Mouse (Mus musculus) adrenal gland, adult 18-20 months (tissue): ENCODE measurements around the gene Hist1h4a. TPM values are rescaled to one million over a fixed set of nuclear protein-coding genes. Genes with fewer than 3 reads are reported as not detected.

Experiments
- microRNA-seq, 2 experiments: library from miRNA; unstranded; fragments of <30 nt; microRNA quantifications; one replicate each; pipeline ENCODE4 v1.2.0; 2021; ENCODE audit warnings: borderline number of aligned reads in 2 of 2
- total RNA-seq, 2 experiments: library from RNA; stranded (reverse); gene quantifications; 1 replicate in 1 of 2; 2 replicates in 1 of 2; pipeline ENCODE4 v1.2.3; 2021

Hist1h4a gene
- total RNA-seq, 2 experiments from 2014 or later = 21.6 to 23.4 TPM

Small RNAs within 50 kb of the gene (microRNA-seq; reads per million reads assigned to microRNA genes)
- 0 reads per million in 2 experiments for gene Gm44314
- 0 reads per million in 2 experiments for gene Gm44484

Other genes starting within 250 kb of the Hist1h4a start
- gene Hist1h4h, start 230.2 kb downstream of the Hist1h4a start, total RNA-seq = 100 to 1,000 TPM; 400 to 445 TPM
- gene Hist1h2af, start 227.3 kb downstream of the Hist1h4a start, total RNA-seq = 10 to 100 TPM in 1 of 2 experiments, 1 to 10 TPM in 1; 8.5 to 12.6 TPM
- gene Hist1h3g, start 225.8 kb downstream of the Hist1h4a start, total RNA-seq = 1 to 10 TPM; 3.8 to 4.7 TPM
- gene Hist1h2bh, start 217.8 kb downstream of the Hist1h4a start, total RNA-seq = 1 to 10 TPM; 1.8 to 2.2 TPM
- 10 to 100 TPM; 12.6 to 12.7 TPM for gene Hist1h3f, start 217.2 kb downstream of the Hist1h4a start, total RNA-seq
- 10 to 100 TPM; 32.5 to 41.1 TPM for gene Hist1h4f, start 209.6 kb downstream of the Hist1h4a start, total RNA-seq
- gene Hist1h1d, start 208.0 kb downstream of the Hist1h4a start, total RNA-seq = 1 to 10 TPM; 1.5 to 1.6 TPM
- 10 to 100 TPM; 31.7 to 35.9 TPM for gene Hist1h3e, start 198.9 kb downstream of the Hist1h4a start, total RNA-seq
- 1 to 10 TPM; 2.9 to 3.8 TPM for gene Hist1h2ae, start 190.0 kb downstream of the Hist1h4a start, total RNA-seq
- gene Hist1h2bg, start 189.8 kb downstream of the Hist1h4a start, total RNA-seq = 10 to 100 TPM; 54.4 to 56.8 TPM
- 10 to 100 TPM; 15.9 to 21.9 TPM for gene Hist1h2bf, start 187.0 kb downstream of the Hist1h4a start, total RNA-seq
- gene Hist1h2ad, start 186.8 kb downstream of the Hist1h4a start, total RNA-seq = 1 to 10 TPM; 5.6 to 6.1 TPM
- 1 to 10 TPM; 3.2 to 3.9 TPM for gene Hist1h3d, start 185.5 kb downstream of the Hist1h4a start, total RNA-seq
- 100 to 1,000 TPM; 125 to 153 TPM for gene Hist1h4d, start 179.6 kb downstream of the Hist1h4a start, total RNA-seq
- 10 to 100 TPM in 1 of 2 experiments, 1 to 10 TPM in 1; 9.3 to 13.3 TPM for gene Hist1h2be, start 140.1 kb downstream of the Hist1h4a start, total RNA-seq
- gene Hist1h1e, start 138.7 kb downstream of the Hist1h4a start, total RNA-seq = 10 to 100 TPM; 33.6 to 39.8 TPM
- gene Hist1h2ac, start 77.3 kb downstream of the Hist1h4a start, total RNA-seq = 1 to 10 TPM; 2.0 to 2.2 TPM
- gene Hist1h2bc, start 77.0 kb downstream of the Hist1h4a start, total RNA-seq = 100 to 1,000 TPM; 115 to 172 TPM
- not detected for gene Hist1h1t, start 65.4 kb downstream of the Hist1h4a start, total RNA-seq
- 10 to 100 TPM; 79.0 to 94.6 TPM for gene Hist1h4c, start 62.8 kb downstream of the Hist1h4a start, total RNA-seq
- gene Hfe, start 50.4 kb downstream of the Hist1h4a start, total RNA-seq = 10 to 100 TPM; 33.3 to 45.6 TPM
- gene Hist1h1c, start 22.4 kb downstream of the Hist1h4a start, total RNA-seq = 100 to 1,000 TPM; 157 to 187 TPM
- 1 to 10 TPM; 4.6 to 5.4 TPM for gene Hist1h3c, start 15.6 kb downstream of the Hist1h4a start, total RNA-seq
- 10 to 100 TPM; 16.2 to 17.9 TPM for gene Hist1h2bb, start 14.5 kb downstream of the Hist1h4a start, total RNA-seq
- gene Hist1h2ab, start 10.1 kb downstream of the Hist1h4a start, total RNA-seq = 10 to 100 TPM; 19.4 to 19.5 TPM
- 10 to 100 TPM; 16.4 to 23.4 TPM for gene Hist1h3b, start 9.0 kb downstream of the Hist1h4a start, total RNA-seq
- gene Hist1h4b, start 4.2 kb downstream of the Hist1h4a start, total RNA-seq = 10 to 100 TPM; 61.2 to 90.4 TPM
- gene Hist1h3a, start 1.2 kb upstream of the Hist1h4a start, total RNA-seq = 10 to 100 TPM; 18.1 to 28.1 TPM
- 10 to 100 TPM in 1 of 2 experiments, 1 to 10 TPM in 1; 7.1 to 14.2 TPM for gene Hist1h1a, start 2.4 kb upstream of the Hist1h4a start, total RNA-seq
- gene Trim38, start 8.7 kb upstream of the Hist1h4a start, total RNA-seq = not detected
- gene Slc17a2, start 45.8 kb upstream of the Hist1h4a start, total RNA-seq = not detected
- under 1 TPM; 0.16 to 0.86 TPM for gene Slc17a3, start 78.2 kb upstream of the Hist1h4a start, total RNA-seq
- gene Slc17a1, start 106.5 kb upstream of the Hist1h4a start, total RNA-seq = not detected
- gene Slc17a4, start 153.8 kb upstream of the Hist1h4a start, total RNA-seq = under 1 TPM in 1 of 2 experiments, not detected in 1; 0.53 TPM
- not detected for gene Hist1h2ba, start 172.9 kb upstream of the Hist1h4a start, total RNA-seq
- not detected for gene Hist1h2aa, start 173.2 kb upstream of the Hist1h4a start, total RNA-seq
- gene Scgn, start 230.0 kb upstream of the Hist1h4a start, total RNA-seq = 1 to 10 TPM; 2.6 to 3.3 TPM